Comparison of ENCODE assay signal across 7 mouse cellular contexts in the genomic region with DNA sequence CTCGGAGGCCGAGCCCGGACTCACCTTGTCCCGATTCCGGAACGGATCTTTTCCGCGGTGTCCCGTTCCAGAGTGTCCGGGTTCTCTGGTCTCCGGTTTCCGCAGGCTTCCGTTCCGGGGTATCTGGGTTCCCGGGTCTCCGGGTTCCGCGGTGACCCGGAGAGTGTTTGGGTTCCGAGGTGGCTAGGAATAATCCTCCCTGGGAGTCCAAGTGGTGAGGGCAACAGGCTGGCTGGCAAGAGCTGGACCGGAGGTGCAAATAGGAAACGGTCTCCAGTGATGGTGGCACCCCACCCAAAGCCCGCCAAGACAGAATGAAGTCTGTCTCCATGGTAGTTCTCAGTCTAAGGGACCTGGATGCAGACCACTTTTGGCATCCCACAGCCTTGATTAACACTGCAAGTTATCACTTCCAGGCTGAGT. TPM values are rescaled to one million over a fixed set of nuclear protein-coding genes. Genes with fewer than 3 reads are reported as not detected.
DNase-seq lines count a peak whose midpoint lies in the region; ATAC-seq lines count a peak whose summit lies in the region.

A gene (minus strand): TSS at position 64 of the 423 bp plus-strand sequence.

- peak within 1 kb of the TSS; percentile 94 for H3K9ac ChIP-seq in intestine, embryonic 16.5 days (ENCODE audit: low read depth, low read length)

- WGBS in embryonic facial prominence, embryonic 10.5 days, result 2% methylated on average over 23 of the region's 23 CpGs
- WGBS in intestine, embryonic 16.5 days, result under 1% methylated on average over 23 of the region's 23 CpGs

- H3K27ac ChIP-seq in embryonic facial prominence, embryonic 10.5 days (replicated peaks), result peak within 1 kb of the TSS; percentile 92
- H3K27ac ChIP-seq in intestine, embryonic 16.5 days (ENCODE audit: low read length), result no peak within 1 kb of the TSS

- H3K9me3 ChIP-seq in embryonic facial prominence, embryonic 10.5 days, result peaks cover 6% of the 10 kb centered on the region; the same call in 1 of the 2 replicates
- H3K9me3 ChIP-seq in intestine, embryonic 16.5 days (ENCODE audit: control insufficient read depth, low read length), result no peaks in the 10 kb centered on the region

- no peaks in the 10 kb centered on the region for H3K36me3 ChIP-seq in embryonic facial prominence, embryonic 10.5 days (replicated peaks)
- no peaks in the 10 kb centered on the region for H3K36me3 ChIP-seq in intestine, embryonic 16.5 days (ENCODE audit: control insufficient read depth, insufficient read depth, low read length)

- intact Hi-C loops in left cerebral cortex, postnatal 25 days (cut with DNase I), result loop anchor here (5.0 kb wide), 1 partner anchor 47 kb away; a partner anchor contains a TSS

- ATAC-seq in intestine, embryonic 16.5 days, result peak; percentile 88

- DNase-seq in adrenal gland, postnatal 25 days, result peak; percentile 78
- peak; percentile 87 for DNase-seq in embryonic facial prominence, embryonic 10.5 days (ENCODE audit: low spot score)
- DNase-seq in gastrocnemius, postnatal 4 days (ENCODE audit: low spot score in 2 of 2), result peak; percentile 66 to 83
- peak; percentile 82 for DNase-seq in left cerebral cortex, postnatal 25 days (ENCODE audit: low spot score in 2 of 2)
- DNase-seq in mesoderm, embryonic 11.5 days (ENCODE audit: low read depth, low spot score), result peak; percentile 85
- peak; percentile 79 for DNase-seq in right cerebral cortex, postnatal 25 days

- peak within 1 kb of the TSS; percentile 81 for H3K4me2 ChIP-seq in intestine, embryonic 16.5 days (ENCODE audit: low read depth, low read length)

- peak within 1 kb of the TSS; percentile 89 for H3K4me3 ChIP-seq in embryonic facial prominence, embryonic 10.5 days
- H3K4me3 ChIP-seq in intestine, embryonic 16.5 days (ENCODE audit: low read length), result peak within 1 kb of the TSS; percentile 81

- H3K4me1 ChIP-seq in embryonic facial prominence, embryonic 10.5 days, result peaks cover 9% of the 10 kb centered on the region
- H3K4me1 ChIP-seq in intestine, embryonic 16.5 days (ENCODE audit: control insufficient read depth, insufficient read depth, low read length), result peaks cover 8% of the 10 kb centered on the region; the same call in 1 of the 2 replicates

- H3K27me3 ChIP-seq in embryonic facial prominence, embryonic 10.5 days (replicated peaks; ENCODE audit: low read depth, poor library complexity, severe bottlenecking), result no peaks in the 10 kb centered on the region
- H3K27me3 ChIP-seq in intestine, embryonic 16.5 days (replicated peaks; ENCODE audit: control insufficient read depth, insufficient read depth, low read length), result no peaks in the 10 kb centered on the region

RNA-seq across cellular contexts. Expression of the gene that starts here (rescaled TPM):
- total RNA-seq in adrenal gland, postnatal 25 days (2021), result 4.2 and 5.2 TPM in 2 replicates
- polyA plus RNA-seq in embryonic facial prominence, embryonic 10.5 days (2016; fragmentation: Nextera tagmentation; extraction: Ambion mirVana), result 6.5 and 7.3 TPM in 2 replicates
- 1 to 10 TPM; 2.5 to 3.6 TPM for total RNA-seq in gastrocnemius, postnatal 4 days (2021)
- polyA plus RNA-seq in intestine, embryonic 16.5 days (2015; fragmentation: Nextera tagmentation; extraction: Ambion mirVana), result 2.6 and 3.1 TPM in 2 replicates
- 1 to 10 TPM; 6.5 to 7.6 TPM for total RNA-seq in left cerebral cortex, postnatal 25 days (2021)
